Mouse (Mus musculus): ENCODE results near the gene Stard10. TPM values are rescaled to one million over a fixed set of nuclear protein-coding genes. Genes with fewer than 3 reads are reported as not detected.

The Stard10 gene
- total and polyA plus RNA-seq, 3 experiments, result 53.1 to 113 (median 62.2) TPM

- Histone ChIP-seq H3K36me3 (ENCODE audit: control insufficient read depth, insufficient read depth, low read length) (no peaks in the 10 kb centered on the region), H3K27me3 (ENCODE audit: control insufficient read depth, insufficient read depth, low read length) (no peaks in the 10 kb centered on the region), H3K9ac (ENCODE audit: low read depth, low read length) (no peak overlapping the region), H3K27ac (no peak overlapping the region), H3K4me1 (ENCODE audit: control insufficient read depth, insufficient read depth, low read length) (no peaks in the 10 kb centered on the region), H3K4me3 (no peak overlapping the region), H3K79me2 (replicated peaks; ENCODE audit: control insufficient read depth, insufficient read depth, low read length) (no peaks in the 10 kb centered on the region)
- WGBS, result 92% methylated on average over 8 of the region's 8 CpGs
- TF ChIP-seq CTCF (IDR thresholded peaks at IDR 0.05) (no peak), EP300 (IDR thresholded peaks at IDR 0.05; ENCODE audit: insufficient read depth, low read depth, low read length) (no peak), POLR2A (IDR thresholded peaks at IDR 0.05; ENCODE audit: insufficient read depth, low read depth, low read length) (no peak)
- no peak for DNase-seq
- intact Hi-C loops (cut with DNase I), result no loop called here
Observed at GRCm38 (mm10) chr7:101291641-101292040, 25.2 kb upstream of the Stard10 start.

DNA sequence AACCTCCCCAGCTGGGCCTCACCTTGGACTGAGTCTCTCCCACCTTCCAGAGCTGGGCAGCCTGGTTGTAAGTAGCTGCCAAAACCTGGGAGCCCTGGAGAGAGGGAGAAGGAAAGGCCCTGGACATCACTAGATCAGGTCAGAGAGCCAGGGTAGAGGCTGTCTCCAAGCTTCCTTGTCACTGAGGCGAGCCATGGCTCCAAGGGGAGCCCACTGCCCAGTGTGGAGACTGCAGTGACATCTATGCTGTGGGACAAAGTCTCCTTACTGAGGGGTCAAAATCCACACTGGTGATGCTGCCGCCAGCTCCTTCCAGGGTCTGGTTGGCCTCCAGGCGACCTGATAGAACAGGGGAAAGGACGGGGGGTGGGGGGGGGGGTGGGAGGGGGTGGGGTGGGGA, 24.8 kb upstream of the Stard10 start:
- Histone ChIP-seq H3K27ac (no peak overlapping the region), H3K36me3 (ENCODE audit: control insufficient read depth, insufficient read depth, low read length) (no peaks in the 10 kb centered on the region), H3K79me2 (replicated peaks; ENCODE audit: control insufficient read depth, insufficient read depth, low read length) (no peaks in the 10 kb centered on the region), H3K27me3 (ENCODE audit: control insufficient read depth, insufficient read depth, low read length) (no peaks in the 10 kb centered on the region), H3K4me3 (no peak overlapping the region), H3K9ac (ENCODE audit: low read depth, low read length) (no peak overlapping the region), H3K4me1 (ENCODE audit: control insufficient read depth, insufficient read depth, low read length) (no peaks in the 10 kb centered on the region)
- TF ChIP-seq POLR2A (IDR thresholded peaks at IDR 0.05; ENCODE audit: insufficient read depth, low read depth, low read length) (no peak), EP300 (IDR thresholded peaks at IDR 0.05; ENCODE audit: insufficient read depth, low read depth, low read length) (no peak)
- 89% methylated on average over 4 of the region's 4 CpGs for WGBS
- DNase-seq, result no peak
- intact Hi-C loops (cut with DNase I), result no loop called here

- no peaks in the 10 kb centered on the region for H3K79me2 ChIP-seq (replicated peaks; ENCODE audit: control insufficient read depth, insufficient read depth, low read length)
- H3K27ac ChIP-seq, result no peak overlapping the region
- DNase-seq, result no peak
- H3K4me1 ChIP-seq (ENCODE audit: control insufficient read depth, insufficient read depth, low read length), result no peaks in the 10 kb centered on the region
- intact Hi-C loops (cut with DNase I), result no loop called here
- H3K27me3 ChIP-seq (ENCODE audit: control insufficient read depth, insufficient read depth, low read length), result no peaks in the 10 kb centered on the region
- no peak overlapping the region for H3K4me3 ChIP-seq
- H3K36me3 ChIP-seq (ENCODE audit: control insufficient read depth, insufficient read depth, low read length), result no peaks in the 10 kb centered on the region
- TF ChIP-seq EP300 (IDR thresholded peaks at IDR 0.05; ENCODE audit: insufficient read depth, low read depth, low read length) (no peak), CTCF (IDR thresholded peaks at IDR 0.05) (no peak), POLR2A (IDR thresholded peaks at IDR 0.05; ENCODE audit: insufficient read depth, low read depth, low read length) (no peak)
- 85% methylated on average over 1 of the region's 1 CpGs for WGBS
- no peak overlapping the region for H3K9ac ChIP-seq (ENCODE audit: low read depth, low read length)
Observed at GRCm38 (mm10) chr7:101292696-101293095, 24.2 kb upstream of the Stard10 start.

DNA sequence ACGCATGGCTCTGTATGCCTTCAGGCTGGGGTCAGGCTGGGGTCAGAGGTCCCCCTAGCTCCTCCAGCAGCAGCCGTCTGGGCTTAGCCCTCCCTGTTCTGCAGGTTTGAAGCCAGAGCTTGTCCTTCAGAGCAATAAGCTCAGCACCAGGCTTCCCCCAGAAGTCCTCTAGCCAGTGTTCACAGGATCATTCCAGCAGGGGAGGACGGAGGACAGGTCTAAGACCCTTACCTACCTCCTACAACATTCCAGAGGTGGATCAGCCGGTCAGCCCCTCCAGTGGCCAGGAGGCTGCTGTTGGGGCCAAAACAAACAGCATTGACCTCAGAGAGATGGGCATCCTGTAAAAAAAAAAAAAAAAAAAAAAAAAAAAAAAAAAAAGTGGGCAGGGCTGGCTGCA, 23.7 kb upstream of the Stard10 start:
- TF ChIP-seq CTCF (IDR thresholded peaks at IDR 0.05), result no peak
- no peak for TF ChIP-seq EP300 (IDR thresholded peaks at IDR 0.05; ENCODE audit: insufficient read depth, low read depth, low read length)
- no peak for TF ChIP-seq POLR2A (IDR thresholded peaks at IDR 0.05; ENCODE audit: insufficient read depth, low read depth, low read length)
- no peak for DNase-seq
- Histone ChIP-seq H3K4me1 (ENCODE audit: control insufficient read depth, insufficient read depth, low read length) (no peaks in the 10 kb centered on the region), H3K27me3 (ENCODE audit: control insufficient read depth, insufficient read depth, low read length) (no peaks in the 10 kb centered on the region), H3K4me3 (no peak overlapping the region), H3K79me2 (replicated peaks; ENCODE audit: control insufficient read depth, insufficient read depth, low read length) (no peaks in the 10 kb centered on the region), H3K36me3 (ENCODE audit: control insufficient read depth, insufficient read depth, low read length) (no peaks in the 10 kb centered on the region), H3K27ac (no peak overlapping the region), H3K9ac (ENCODE audit: low read depth, low read length) (no peak overlapping the region)
- intact Hi-C loops (cut with DNase I), result no loop called here
- 74% methylated on average over 4 of the region's 4 CpGs for WGBS

DNA sequence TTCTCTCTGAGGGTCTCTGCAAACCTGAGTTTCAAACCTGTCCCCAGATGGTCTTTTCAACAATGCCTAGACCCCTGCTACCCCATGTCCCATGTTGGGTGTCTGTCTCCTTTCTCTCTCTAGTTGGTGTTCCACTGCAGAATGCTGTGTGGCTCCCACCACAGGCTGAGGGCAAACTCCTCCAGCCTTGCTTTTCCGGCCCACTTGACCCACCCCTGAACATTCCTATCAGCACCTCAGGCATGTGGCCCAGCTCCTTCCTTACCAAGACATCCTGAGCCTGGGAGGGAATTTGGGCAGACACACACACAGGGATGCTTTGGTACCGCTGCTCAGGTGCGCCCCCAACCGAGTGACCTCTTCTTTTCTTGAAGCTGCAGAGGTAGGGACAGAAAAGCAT, 23.3 kb upstream of the Stard10 start:
- H3K4me1 ChIP-seq (ENCODE audit: control insufficient read depth, insufficient read depth, low read length), result no peaks in the 10 kb centered on the region
- no peak overlapping the region for H3K27ac ChIP-seq
- H3K27me3 ChIP-seq (ENCODE audit: control insufficient read depth, insufficient read depth, low read length), result no peaks in the 10 kb centered on the region
- intact Hi-C loops (cut with DNase I), result no loop called here
- no peaks in the 10 kb centered on the region for H3K79me2 ChIP-seq (replicated peaks; ENCODE audit: control insufficient read depth, insufficient read depth, low read length)
- no peak overlapping the region for H3K9ac ChIP-seq (ENCODE audit: low read depth, low read length)
- DNase-seq, result no peak
- TF ChIP-seq CTCF (IDR thresholded peaks at IDR 0.05) (no peak), POLR2A (IDR thresholded peaks at IDR 0.05; ENCODE audit: insufficient read depth, low read depth, low read length) (no peak), EP300 (IDR thresholded peaks at IDR 0.05; ENCODE audit: insufficient read depth, low read depth, low read length) (no peak)
- no peaks in the 10 kb centered on the region for H3K36me3 ChIP-seq (ENCODE audit: control insufficient read depth, insufficient read depth, low read length)
- 68% methylated on average over 4 of the region's 4 CpGs for WGBS
- H3K4me3 ChIP-seq, result no peak overlapping the region

DNA sequence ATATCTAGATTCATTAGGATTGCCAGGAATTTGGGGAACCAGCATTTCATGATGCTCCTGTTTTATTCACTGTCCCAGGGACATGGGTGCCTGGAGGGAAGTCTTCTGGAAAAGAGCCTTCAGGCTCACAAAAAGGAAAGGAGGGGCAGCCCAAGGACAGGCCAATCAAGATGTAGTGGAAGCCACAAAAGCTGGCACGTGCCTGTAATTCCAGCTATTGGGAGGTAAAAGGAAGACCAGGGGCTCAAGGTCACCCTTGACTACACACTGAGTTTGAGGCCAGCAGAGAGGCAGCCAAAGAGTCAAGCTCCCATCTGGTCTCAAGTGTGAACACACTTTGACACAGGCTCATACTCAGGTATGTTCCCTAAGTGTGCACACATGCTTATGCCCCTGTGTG, 21.4 kb upstream of the Stard10 start:
- no peak for DNase-seq
- no peak overlapping the region for H3K4me3 ChIP-seq
- no peaks in the 10 kb centered on the region for H3K36me3 ChIP-seq (ENCODE audit: control insufficient read depth, insufficient read depth, low read length)
- H3K27me3 ChIP-seq (ENCODE audit: control insufficient read depth, insufficient read depth, low read length), result no peaks in the 10 kb centered on the region
- intact Hi-C loops (cut with DNase I), result no loop called here
- no peak for TF ChIP-seq CTCF (IDR thresholded peaks at IDR 0.05)
- no peak for TF ChIP-seq EP300 (IDR thresholded peaks at IDR 0.05; ENCODE audit: insufficient read depth, low read depth, low read length)
- TF ChIP-seq POLR2A (IDR thresholded peaks at IDR 0.05; ENCODE audit: insufficient read depth, low read depth, low read length), result no peak
- H3K27ac ChIP-seq, result no peak overlapping the region
- no peak overlapping the region for H3K9ac ChIP-seq (ENCODE audit: low read depth, low read length)
- no peaks in the 10 kb centered on the region for H3K79me2 ChIP-seq (replicated peaks; ENCODE audit: control insufficient read depth, insufficient read depth, low read length)
- WGBS, result 40% methylated on average over 1 of the region's 1 CpGs
- H3K4me1 ChIP-seq (ENCODE audit: control insufficient read depth, insufficient read depth, low read length), result no peaks in the 10 kb centered on the region
